Mouse (Mus musculus): ENCODE results near the gene Hnrnpl. TPM values are rescaled to one million over a fixed set of nuclear protein-coding genes. Genes with fewer than 3 reads are reported as not detected.
A peak's percentile ranks its signal among the peaks of the same experiment; 100 is the strongest.

The Hnrnpl gene
- polyA plus RNA-seq (2014; fragmentation: Nextera tagmentation; extraction: Ambion mirVana) = 306 and 312 TPM in 2 replicates

DNA sequence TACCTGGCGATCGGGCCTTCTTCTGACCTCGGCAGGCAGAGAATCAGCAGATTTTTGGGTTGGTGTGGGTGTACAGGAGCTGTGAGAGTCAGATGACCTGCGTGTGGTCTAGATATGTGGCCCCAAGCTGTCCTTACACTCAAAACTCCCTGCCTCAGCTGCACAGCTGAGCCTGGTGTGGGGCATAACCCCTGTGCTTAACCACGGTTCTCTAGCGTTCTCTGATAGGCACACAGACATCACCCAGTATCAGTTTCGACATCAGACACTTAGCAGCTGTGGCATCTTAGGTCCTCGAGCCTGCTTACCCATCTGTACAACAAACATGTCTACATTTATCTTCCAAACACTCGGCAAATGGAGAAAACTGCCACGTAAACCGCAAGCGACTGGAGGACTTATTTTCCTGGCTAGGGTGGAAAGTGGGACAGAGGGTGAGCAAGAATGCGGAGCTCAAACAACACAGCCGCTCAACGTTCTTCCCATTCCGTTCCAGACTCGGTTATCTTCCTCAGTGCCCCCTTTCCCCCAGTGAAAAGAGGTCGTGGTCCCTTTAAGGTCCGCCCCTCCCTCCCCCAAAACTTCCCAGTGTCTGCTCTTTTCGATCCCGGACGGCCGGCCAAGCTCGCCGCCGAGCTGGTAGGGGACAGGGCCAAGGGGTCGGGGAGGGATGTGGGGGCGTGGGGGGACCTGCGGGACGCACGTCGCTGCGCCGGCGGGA is at the start of gene Hnrnpl:
Hnrnpl (plus strand) TSS at position 321 of the 721 bp plus-strand sequence.
- peak; percentile 6 for ATAC-seq (ENCODE audit: low FRiP score)
- H3K4me3 ChIP-seq (ENCODE audit: low read depth, low read length) = peak within 1 kb of the TSS; percentile 91
- DNase-seq (ENCODE audit: low spot score) = peak; percentile 80
- H3K9ac ChIP-seq (ENCODE audit: low read depth, low read length) = peak within 1 kb of the TSS; percentile 76
- H3K9me3 ChIP-seq (ENCODE audit: control insufficient read depth, low read length) = no peaks in the 10 kb centered on the region
- peak within 1 kb of the TSS; percentile 99 for H3K27ac ChIP-seq (ENCODE audit: low read depth, low read length)
- peaks cover 5% of the 10 kb centered on the region for H3K36me3 ChIP-seq (ENCODE audit: control insufficient read depth, insufficient read depth, low read length)
- H3K27me3 ChIP-seq (ENCODE audit: control insufficient read depth, insufficient read depth, low read length) = no peaks in the 10 kb centered on the region
- WGBS = 5% methylated on average over 31 of the region's 35 CpGs
- peak within 1 kb of the TSS; percentile 80 for H3K4me2 ChIP-seq (replicated peaks; ENCODE audit: low read depth, low read length)
- H3K4me1 ChIP-seq (replicated peaks; ENCODE audit: control insufficient read depth, insufficient read depth, low read length) = peaks cover 17% of the 10 kb centered on the region

DNA sequence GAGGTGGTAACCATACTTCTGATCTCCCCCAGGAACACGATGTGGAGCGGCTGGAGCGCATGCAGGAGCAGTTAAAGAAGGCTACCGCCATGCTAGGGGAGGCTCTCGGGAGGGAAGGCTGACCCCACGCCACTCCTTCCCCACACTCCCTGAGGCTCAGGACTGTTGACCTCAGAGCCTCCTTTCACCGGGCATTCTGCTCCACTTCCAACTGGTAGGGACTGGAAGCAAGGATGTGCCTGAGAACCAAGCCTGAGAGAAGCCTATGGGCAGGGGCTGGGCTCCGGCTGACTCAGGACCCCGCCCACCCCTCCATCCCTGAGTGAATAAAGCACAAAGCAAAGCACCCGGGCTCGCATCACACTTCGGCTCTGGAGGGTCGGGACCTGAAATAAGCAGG is 49.7 kb upstream of the Hnrnpl start:
- Histone ChIP-seq H3K27ac (ENCODE audit: low read depth, low read length) (no peak overlapping the region), H3K4me3 (ENCODE audit: low read depth, low read length) (no peak overlapping the region), H3K9ac (ENCODE audit: low read depth, low read length) (no peak overlapping the region), H3K36me3 (ENCODE audit: control insufficient read depth, insufficient read depth, low read length) (no peaks in the 10 kb centered on the region), H3K9me3 (ENCODE audit: control insufficient read depth, low read length) (no peaks in the 10 kb centered on the region), H3K4me1 (replicated peaks; ENCODE audit: control insufficient read depth, insufficient read depth, low read length) (no peaks in the 10 kb centered on the region), H3K4me2 (replicated peaks; ENCODE audit: low read depth, low read length) (no peak overlapping the region), H3K27me3 (ENCODE audit: control insufficient read depth, insufficient read depth, low read length) (peaks cover 7% of the 10 kb centered on the region)
- no peak for ATAC-seq (ENCODE audit: low FRiP score)
- DNase-seq (ENCODE audit: low spot score) = no peak
- 81% methylated on average over 13 of the region's 13 CpGs for WGBS

GRCm38 (mm10) chr7:28761907-28762306 is 46.4 kb upstream of the Hnrnpl start:
- ATAC-seq (ENCODE audit: low FRiP score) = no peak
- Histone ChIP-seq H3K9me3 (ENCODE audit: control insufficient read depth, low read length) (no peaks in the 10 kb centered on the region), H3K27me3 (ENCODE audit: control insufficient read depth, insufficient read depth, low read length) (no peaks in the 10 kb centered on the region), H3K4me1 (replicated peaks; ENCODE audit: control insufficient read depth, insufficient read depth, low read length) (no peaks in the 10 kb centered on the region), H3K36me3 (ENCODE audit: control insufficient read depth, insufficient read depth, low read length) (no peaks in the 10 kb centered on the region), H3K4me2 (replicated peaks; ENCODE audit: low read depth, low read length) (no peak overlapping the region), H3K4me3 (ENCODE audit: low read depth, low read length) (no peak overlapping the region), H3K27ac (ENCODE audit: low read depth, low read length) (no peak overlapping the region), H3K9ac (ENCODE audit: low read depth, low read length) (no peak overlapping the region)
- 92% methylated on average over 9 of the region's 9 CpGs for WGBS
- DNase-seq (ENCODE audit: low spot score) = no peak

GRCm38 (mm10) chr7:28765211-28765610 is 43.1 kb upstream of the Hnrnpl start:
- Histone ChIP-seq H3K9me3 (ENCODE audit: control insufficient read depth, low read length) (no peaks in the 10 kb centered on the region), H3K9ac (ENCODE audit: low read depth, low read length) (no peak overlapping the region), H3K36me3 (ENCODE audit: control insufficient read depth, insufficient read depth, low read length) (no peaks in the 10 kb centered on the region), H3K4me3 (ENCODE audit: low read depth, low read length) (no peak overlapping the region), H3K27ac (ENCODE audit: low read depth, low read length) (no peak overlapping the region), H3K27me3 (ENCODE audit: control insufficient read depth, insufficient read depth, low read length) (no peaks in the 10 kb centered on the region), H3K4me2 (replicated peaks; ENCODE audit: low read depth, low read length) (no peak overlapping the region), H3K4me1 (replicated peaks; ENCODE audit: control insufficient read depth, insufficient read depth, low read length) (no peaks in the 10 kb centered on the region)
- DNase-seq (ENCODE audit: low spot score) (no peak), ATAC-seq (ENCODE audit: low FRiP score) (no peak)
- 89% methylated on average over 6 of the region's 6 CpGs for WGBS

DNA sequence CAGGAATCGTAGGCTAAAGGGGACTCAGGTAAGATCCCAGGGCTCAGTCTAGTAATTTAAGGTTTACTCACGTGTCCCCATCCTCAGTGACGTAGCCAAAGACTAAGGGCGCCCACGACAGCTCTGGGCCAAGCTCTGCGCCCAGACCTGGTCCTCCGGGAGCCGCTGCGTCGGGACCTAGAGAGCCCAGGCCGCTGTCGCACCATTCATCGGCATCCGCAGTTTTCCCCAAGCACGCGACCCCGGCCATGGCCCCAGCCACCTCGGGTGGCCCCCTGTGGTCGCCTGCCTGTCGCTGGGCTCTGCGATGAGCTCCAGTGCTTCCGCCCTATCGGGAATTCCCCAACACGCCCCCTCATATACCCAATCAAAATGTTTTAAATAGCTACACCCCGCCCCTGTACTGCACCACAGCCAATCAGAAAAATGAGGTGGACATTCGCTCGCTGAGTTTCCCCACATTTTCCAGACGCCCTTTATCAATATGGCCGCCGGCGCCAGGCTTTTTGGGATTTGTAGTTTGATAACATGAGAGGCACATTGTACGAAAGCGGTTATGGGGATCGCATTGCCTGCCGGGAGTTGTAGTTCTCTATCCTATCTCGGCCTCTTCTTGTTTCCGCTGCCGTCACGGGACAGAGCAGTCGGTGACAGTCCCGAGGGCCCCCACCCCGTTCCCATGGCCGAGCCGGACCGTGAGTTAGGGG is 42.0 kb upstream of the Hnrnpl start, which contains the start of gene Sirt2:
Sirt2 (plus strand) TSS at position 563 of the 707 bp plus-strand sequence.
- Histone ChIP-seq H3K27me3 (ENCODE audit: control insufficient read depth, insufficient read depth, low read length) (no peaks in the 10 kb centered on the region), H3K9ac (ENCODE audit: low read depth, low read length) (peak within 1 kb of the TSS; percentile 66), H3K36me3 (ENCODE audit: control insufficient read depth, insufficient read depth, low read length) (no peaks in the 10 kb centered on the region), H3K9me3 (ENCODE audit: control insufficient read depth, low read length) (no peaks in the 10 kb centered on the region), H3K4me3 (ENCODE audit: low read depth, low read length) (peak within 1 kb of the TSS; percentile 80), H3K4me1 (replicated peaks; ENCODE audit: control insufficient read depth, insufficient read depth, low read length) (no peaks in the 10 kb centered on the region), H3K4me2 (replicated peaks; ENCODE audit: low read depth, low read length) (peak within 1 kb of the TSS; percentile 64), H3K27ac (ENCODE audit: low read depth, low read length) (no peak within 1 kb of the TSS)
- peak; percentile 97 for DNase-seq (ENCODE audit: low spot score)
- ATAC-seq (ENCODE audit: low FRiP score) = peak; percentile 99
- WGBS = under 1% methylated on average over 45 of the region's 45 CpGs

- H3K4me1 ChIP-seq (replicated peaks; ENCODE audit: control insufficient read depth, insufficient read depth, low read length) = no peaks in the 10 kb centered on the region
- DNase-seq (ENCODE audit: low spot score) (no peak), ATAC-seq (ENCODE audit: low FRiP score) (peak; percentile 25)
- no peaks in the 10 kb centered on the region for H3K27me3 ChIP-seq (ENCODE audit: control insufficient read depth, insufficient read depth, low read length)
- no peaks in the 10 kb centered on the region for H3K9me3 ChIP-seq (ENCODE audit: control insufficient read depth, low read length)
- no peaks in the 10 kb centered on the region for H3K36me3 ChIP-seq (ENCODE audit: control insufficient read depth, insufficient read depth, low read length)
- H3K4me2 ChIP-seq (replicated peaks; ENCODE audit: low read depth, low read length) = peak overlapping the region; percentile 63
- WGBS = 5% methylated on average over 14 of the region's 14 CpGs
- H3K4me3 ChIP-seq (ENCODE audit: low read depth, low read length) = peak overlapping the region; percentile 80
- peak overlapping the region; percentile 53 for H3K9ac ChIP-seq (ENCODE audit: low read depth, low read length)
- no peak overlapping the region for H3K27ac ChIP-seq (ENCODE audit: low read depth, low read length)
Observed at GRCm38 (mm10) chr7:28766910-28767309, 41.4 kb upstream of the Hnrnpl start.

- Histone ChIP-seq H3K4me2 (replicated peaks; ENCODE audit: low read depth, low read length) (peak within 1 kb of the TSS; percentile 64), H3K9ac (ENCODE audit: low read depth, low read length) (peak within 1 kb of the TSS; percentile 66), H3K4me3 (ENCODE audit: low read depth, low read length) (peak within 1 kb of the TSS; percentile 80), H3K36me3 (ENCODE audit: control insufficient read depth, insufficient read depth, low read length) (no peaks in the 10 kb centered on the region), H3K9me3 (ENCODE audit: control insufficient read depth, low read length) (no peaks in the 10 kb centered on the region), H3K27ac (ENCODE audit: low read depth, low read length) (no peak within 1 kb of the TSS), H3K4me1 (replicated peaks; ENCODE audit: control insufficient read depth, insufficient read depth, low read length) (no peaks in the 10 kb centered on the region), H3K27me3 (ENCODE audit: control insufficient read depth, insufficient read depth, low read length) (no peaks in the 10 kb centered on the region)
- no peak for DNase-seq (ENCODE audit: low spot score)
- no peak for ATAC-seq (ENCODE audit: low FRiP score)
- WGBS = 69% methylated on average over 7 of the region's 7 CpGs
Observed at GRCm38 (mm10) chr7:28767462-28767965, 40.8 kb upstream of the Hnrnpl start, which contains the start of gene Nfkbib. Nfkbib (minus strand) TSS chr7:28767512.

GRCm38 (mm10) chr7:28769414-28769958 is 38.9 kb upstream of the Hnrnpl start:
- H3K9ac ChIP-seq (ENCODE audit: low read depth, low read length) = no peak overlapping the region
- no peak for ATAC-seq (ENCODE audit: low FRiP score)
- H3K9me3 ChIP-seq (ENCODE audit: control insufficient read depth, low read length) = no peaks in the 10 kb centered on the region
- H3K4me2 ChIP-seq (replicated peaks; ENCODE audit: low read depth, low read length) = no peak overlapping the region
- no peak for DNase-seq (ENCODE audit: low spot score)
- H3K36me3 ChIP-seq (ENCODE audit: control insufficient read depth, insufficient read depth, low read length) = peaks cover 5% of the 10 kb centered on the region; the same call in 1 of the 2 replicates
- no peaks in the 10 kb centered on the region for H3K4me1 ChIP-seq (replicated peaks; ENCODE audit: control insufficient read depth, insufficient read depth, low read length)
- H3K4me3 ChIP-seq (ENCODE audit: low read depth, low read length) = no peak overlapping the region
- no peaks in the 10 kb centered on the region for H3K27me3 ChIP-seq (ENCODE audit: control insufficient read depth, insufficient read depth, low read length)
- WGBS = 90% methylated on average over 9 of the region's 9 CpGs
- H3K27ac ChIP-seq (ENCODE audit: low read depth, low read length) = no peak overlapping the region
